Mouse (Mus musculus) thymus, adult 2 months (tissue): Measurements from ENCODE around the gene Tekt5.

Experiments used
- CTCF ChIP-seq: fragments of 200-500 bp; IDR thresholded peaks from 2 replicates; pipeline ENCODE4 v1.5.1; 2012; ENCODE audit warnings: mild to moderate bottlenecking, control low read depth, low read length, moderate library complexity, borderline replicate concordance; ENCODE audit not compliant: control insufficient read depth, poor library complexity, insufficient read depth; ENCODE audit errors: extremely low read depth
- POLR2A ChIP-seq: fragments of 200-500 bp; IDR thresholded peaks from 2 replicates; pipeline ENCODE4 v1.6.1; 2012; ENCODE audit warnings: mild to moderate bottlenecking, low read length, control low read depth, moderate library complexity; ENCODE audit not compliant: control insufficient read depth, poor library complexity, insufficient read depth; ENCODE audit errors: extremely low read depth

DNA sequence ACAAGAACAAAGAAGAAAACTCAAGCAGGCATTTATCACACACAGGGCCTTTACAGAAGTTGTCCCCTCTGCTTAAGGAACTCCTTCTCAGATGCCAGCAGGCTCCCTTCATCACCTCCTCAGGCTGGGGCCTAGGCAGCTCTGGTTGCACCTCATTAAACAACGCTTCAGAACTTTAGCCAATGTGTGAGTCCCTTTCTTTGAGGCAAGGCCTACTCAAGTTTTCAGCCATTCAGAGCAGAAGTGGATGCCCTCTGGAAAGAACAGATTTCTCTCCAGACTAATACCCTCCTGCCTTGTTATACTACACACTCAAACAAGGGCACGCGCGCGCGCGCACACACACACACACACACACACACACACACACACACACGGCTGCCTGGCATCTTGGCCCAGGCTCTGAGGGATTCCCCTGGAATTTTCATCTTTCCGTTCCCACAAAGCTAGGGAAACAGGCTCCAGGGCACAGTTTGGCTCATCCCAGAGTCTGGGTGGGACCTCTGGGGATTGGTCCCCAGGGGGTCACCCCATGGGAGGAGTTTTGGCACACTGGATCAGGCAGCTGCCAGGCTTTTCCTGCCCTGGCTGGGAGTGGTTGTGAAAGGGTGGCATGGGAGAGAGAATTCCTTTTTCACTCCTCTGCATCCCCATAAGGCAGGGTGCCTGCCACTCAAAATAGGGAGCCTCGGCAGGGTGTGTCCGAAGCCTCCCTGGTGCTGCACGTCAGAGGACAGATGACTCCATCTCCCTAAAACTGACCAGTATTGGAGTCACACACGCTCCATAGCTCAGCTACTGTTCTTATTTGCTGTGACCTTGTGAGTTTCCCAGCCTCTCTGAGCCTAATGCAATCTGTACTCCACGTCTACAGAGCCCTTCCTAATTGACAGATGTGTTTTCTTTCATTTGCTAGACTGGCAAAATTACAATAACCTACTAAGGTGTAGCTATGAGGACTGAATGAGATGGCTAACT, 28.8 kb downstream of the Tekt5 start:
- no peak for TF ChIP-seq CTCF
- TF ChIP-seq POLR2A, result no peak
